Mouse (Mus musculus): ENCODE measurements at regions not wholly inside any gene's neighbourhood (a gene's known extent, or its start where the extent isn't known, plus 50 kb on each side); places are given as distances from the start of the nearest gene placed in this dataset.

GRCm38 (mm10) chr6:74033811-74034210 lies 564.3 kb upstream of the 4931417E11Rik start:
- no peak for DNase-seq (ENCODE audit: low spot score in 2 of 2)

- DNase-seq (ENCODE audit: low spot score in 2 of 2) = no peak
Observed at GRCm38 (mm10) chr6:74017107-74017506, 547.6 kb upstream of the 4931417E11Rik start.

GRCm38 (mm10) chr6:73981742-73982141 lies 512.3 kb upstream of the 4931417E11Rik start:
- no peak for DNase-seq (ENCODE audit: low spot score in 2 of 2)

DNA sequence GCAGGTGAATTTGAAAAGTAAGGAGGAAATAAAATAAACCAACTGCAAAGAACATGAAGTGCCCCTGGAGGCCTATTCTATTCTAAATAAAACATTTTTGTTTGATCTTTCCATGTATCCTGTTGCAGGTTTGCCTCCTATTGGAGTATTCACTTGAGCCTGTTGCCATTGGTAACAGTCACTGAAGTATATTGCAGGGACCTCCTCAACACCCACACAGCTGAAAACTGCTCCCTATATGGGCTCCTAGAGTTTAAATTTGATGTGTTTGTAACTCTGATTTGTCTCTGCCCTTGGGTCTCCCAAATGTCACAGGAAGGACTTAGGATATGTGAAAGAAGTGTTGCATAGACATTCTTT lies 480.4 kb upstream of the 4931417E11Rik start:
- DNase-seq (ENCODE audit: low spot score in 2 of 2) = peak in 1 of 2 experiments; percentile 19

- DNase-seq (ENCODE audit: low spot score in 2 of 2) = no peak
Observed at GRCm38 (mm10) chr6:73949121-73949933, 479.9 kb upstream of the 4931417E11Rik start.

GRCm38 (mm10) chr6:73913426-73914404 lies 444.2 kb upstream of the 4931417E11Rik start:
- DNase-seq (ENCODE audit: low spot score in 2 of 2) = peak in 1 of 2 experiments; percentile 17

DNA sequence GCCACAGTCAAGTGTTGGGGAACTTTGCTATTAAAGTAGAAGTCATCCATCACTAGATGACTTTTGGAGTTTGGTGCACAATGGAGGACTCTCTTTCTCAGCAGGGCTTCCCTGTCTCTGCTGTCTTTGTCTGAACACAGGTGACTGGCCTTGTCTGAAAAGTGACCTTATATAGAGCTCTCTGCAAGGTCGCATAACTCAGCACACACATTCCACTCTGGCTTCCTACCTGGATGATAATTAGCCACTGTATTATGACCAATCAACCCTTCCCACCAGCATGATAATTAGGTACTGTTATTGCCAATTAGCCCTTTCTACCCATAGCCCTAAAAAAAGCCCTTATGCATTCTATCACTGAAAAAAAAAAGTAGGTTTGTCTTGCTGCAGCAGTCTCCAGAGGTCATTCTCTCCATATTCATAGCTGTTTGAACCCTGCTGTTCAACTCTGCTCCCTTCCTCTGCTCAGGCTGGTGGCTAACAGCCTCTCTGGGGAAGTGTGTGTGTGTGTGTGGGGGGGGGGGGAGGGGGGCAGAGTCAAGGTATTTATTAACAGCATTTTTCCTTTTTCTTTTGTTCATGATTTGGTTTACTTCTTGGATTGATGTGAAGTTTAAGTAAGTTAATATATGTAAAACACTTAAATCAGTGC lies 419.8 kb upstream of the 4931417E11Rik start:
- DNase-seq (ENCODE audit: low spot score in 2 of 2) = no peak

DNA sequence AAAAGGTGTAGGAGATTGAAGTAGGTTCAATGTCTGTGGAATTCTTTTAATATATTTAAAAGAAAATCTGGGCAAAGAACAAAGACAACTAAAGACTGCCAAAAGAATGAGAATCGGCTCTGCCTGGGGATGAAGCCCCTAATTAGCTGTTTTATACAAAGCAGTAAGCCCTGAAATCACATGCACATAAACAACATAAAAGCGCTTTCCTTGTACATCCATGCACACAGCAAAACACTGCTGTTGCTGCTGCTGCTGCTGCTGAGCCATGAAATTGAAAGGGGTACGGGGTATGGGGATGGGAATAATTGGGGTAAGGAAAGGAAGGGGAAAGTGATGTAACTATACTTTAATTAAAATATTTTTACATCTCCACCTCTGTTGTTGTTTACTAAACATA lies 409.2 kb upstream of the 4931417E11Rik start:
- DNase-seq (ENCODE audit: low spot score in 2 of 2) = no peak

- no peak for DNase-seq (ENCODE audit: low spot score in 2 of 2)
Observed at GRCm38 (mm10) chr6:73868683-73869082, 399.2 kb upstream of the 4931417E11Rik start.

Data from right cerebral cortex, postnatal 10 days (tissue).